Mouse (Mus musculus): ENCODE data around the gene Gm11037.

DNA sequence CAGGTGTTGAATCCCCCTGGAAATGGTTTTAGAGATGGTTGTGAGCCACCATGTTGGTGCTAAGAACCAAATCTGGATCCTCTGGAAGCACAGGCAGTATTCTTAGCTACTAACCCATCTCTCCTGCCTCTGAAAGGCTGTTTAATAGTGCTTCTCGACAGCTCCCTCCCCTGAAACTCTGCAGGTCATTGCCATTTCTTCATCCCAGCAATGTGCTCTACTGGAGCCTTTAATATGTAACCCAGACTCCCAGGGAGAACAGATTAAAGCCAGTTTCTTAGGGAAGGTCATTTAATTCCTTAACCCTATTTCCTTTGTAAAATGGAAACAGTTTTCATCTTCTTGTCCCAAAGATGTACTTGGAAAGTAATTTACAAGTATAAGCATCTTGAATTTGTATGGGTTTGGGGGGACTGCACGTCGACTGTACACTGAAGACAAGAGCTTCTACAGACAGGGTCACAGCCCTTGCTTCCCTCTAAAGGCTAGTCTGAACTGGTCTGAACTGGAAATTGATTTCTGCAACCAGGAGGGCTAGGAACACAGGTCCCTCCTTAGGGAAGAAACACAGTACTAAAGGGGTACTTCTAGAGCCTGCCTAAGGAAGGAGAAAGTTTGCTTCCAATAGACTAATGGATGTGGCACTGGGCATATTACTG, 42.1 kb downstream of the Gm11037 start:
- no peak for TF ChIP-seq TCF12 (IDR thresholded peaks at IDR 0.05; ENCODE audit: insufficient read depth, poor library complexity, severe bottlenecking)
- TF ChIP-seq POLR2A (IDR thresholded peaks at IDR 0.05; ENCODE audit: insufficient read length, low read depth): no peak
- no peak for TF ChIP-seq MAX (IDR thresholded peaks at IDR 0.05; ENCODE audit: low read depth)
- no peak for TF ChIP-seq MYOD1 (IDR thresholded peaks at IDR 0.05; ENCODE audit: control insufficient read depth in 1 of 3, insufficient read length in 2 of 3, low read depth in 2 of 3)
- TF ChIP-seq E2F4 (IDR thresholded peaks at IDR 0.05; ENCODE audit: insufficient read depth): no peak
- no peak for TF ChIP-seq TCF3 (IDR thresholded peaks at IDR 0.05; ENCODE audit: insufficient read length, low read depth)
- no peak for TF ChIP-seq USF1 (IDR thresholded peaks at IDR 0.05; ENCODE audit: low read depth)
